ENCODE assay signal across 15 mouse cellular contexts in the genomic region with DNA sequence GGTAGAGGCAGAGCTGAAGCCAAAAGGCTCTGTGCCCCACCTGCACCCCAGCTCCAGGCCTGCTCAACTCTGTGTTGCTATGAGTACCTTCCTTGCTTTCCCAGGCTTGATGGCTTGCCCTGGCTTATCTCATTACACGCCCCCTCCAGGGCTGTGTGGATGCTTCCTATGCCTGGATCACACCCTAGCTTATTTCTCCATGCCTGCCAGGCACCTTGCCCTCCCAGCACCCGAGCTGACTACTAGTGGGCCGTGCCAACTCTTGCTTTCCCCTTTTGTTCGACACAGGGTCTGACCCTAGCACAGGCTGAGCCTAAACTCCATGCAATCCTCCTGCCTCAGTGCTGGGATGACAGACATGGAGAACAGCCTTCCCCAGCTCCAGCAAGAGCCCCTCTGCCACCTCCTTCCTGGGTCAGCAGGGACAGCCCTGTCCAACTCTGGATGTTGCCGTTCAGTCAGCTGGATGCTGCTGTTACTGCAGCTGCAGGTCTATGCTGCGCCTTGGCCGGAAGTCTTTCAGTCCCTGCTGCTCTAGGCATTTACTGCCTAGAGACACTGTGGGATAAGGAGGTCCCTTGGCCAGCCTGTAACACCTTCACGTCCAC. TPM values are rescaled to one million over a fixed set of nuclear protein-coding genes. Genes with fewer than 3 reads are reported as not detected.
A peak's percentile ranks its signal among the peaks of the same experiment; 100 is the strongest.
DNase-seq lines count a peak whose midpoint lies in the region; ATAC-seq and TF ChIP-seq lines count a peak whose summit lies in the region.
"Had no signal": no experiment of that assay in that cellular context is flagged by ENCODE, and none has a peak within 500 bp of the region (broad histone marks: within the 10 kb centered on the region; RNA-seq: fewer than 3 reads in every experiment).

No protein-coding gene starts in this region.

- H3K4me3 ChIP-seq in cerebellum, adult 2 months (replicated peaks; ENCODE audit: insufficient read depth, low read depth, low read length) = peak overlapping the region; percentile 58
- H3K4me3 ChIP-seq in E14TG2a.4 (replicated peaks; ENCODE audit: low read length) = peak overlapping the region; percentile 69; the same call in 1 of the 2 replicates
- H3K4me3 ChIP-seq in forebrain, embryonic 14.5 days (ENCODE audit: low read depth, low read length) = no peak overlapping the region
- H3K4me3 ChIP-seq in midbrain, embryonic 11.5 days (ENCODE audit: low read depth, low read length) = no peak overlapping the region
- no peak overlapping the region for H3K4me3 ChIP-seq in kidney, embryonic 16.5 days (ENCODE audit: low read length)
- H3K4me3 ChIP-seq: limb, embryonic 13.5 days; lung, embryonic 15.5 days; myocyte had no signal

- H3K36me3 ChIP-seq in E14TG2a.4 (ENCODE audit: insufficient read depth, low read length) = peaks cover 25% of the 10 kb centered on the region
- H3K36me3 ChIP-seq in forebrain, embryonic 14.5 days (ENCODE audit: control insufficient read depth, insufficient read depth, low read length) = peaks cover 32% of the 10 kb centered on the region
- peaks cover 12% of the 10 kb centered on the region for H3K36me3 ChIP-seq in midbrain, embryonic 11.5 days (ENCODE audit: control insufficient read depth, insufficient read depth, low read length)
- H3K36me3 ChIP-seq in kidney, embryonic 16.5 days (ENCODE audit: insufficient read depth, low read length) = peaks cover 15% of the 10 kb centered on the region

- no peaks in the 10 kb centered on the region for H3K27me3 ChIP-seq in cerebellum, adult 2 months (ENCODE audit: control insufficient read depth, insufficient read depth, low read length)
- H3K27me3 ChIP-seq in E14TG2a.4 (ENCODE audit: insufficient read depth, low read length) = peaks cover 55% of the 10 kb centered on the region
- H3K27me3 ChIP-seq in forebrain, embryonic 14.5 days (replicated peaks; ENCODE audit: control insufficient read depth, insufficient read depth, low read length) = no peaks in the 10 kb centered on the region
- H3K27me3 ChIP-seq in midbrain, embryonic 11.5 days (ENCODE audit: control insufficient read depth, insufficient read depth, low read length) = 0 out of 2 replicates have a peak, but pooled peaks cover 2% of the 10 kb centered on the region
- H3K27me3 ChIP-seq in kidney, embryonic 16.5 days (ENCODE audit: insufficient read depth, low read length) = peaks cover 50% of the 10 kb centered on the region

- H3K4me1 ChIP-seq in cerebellum, adult 2 months (ENCODE audit: control insufficient read depth, insufficient read depth, low read length) = peaks cover 45% of the 10 kb centered on the region
- H3K4me1 ChIP-seq in E14TG2a.4 (replicated peaks; ENCODE audit: low read depth, low read length) = peaks cover 78% of the 10 kb centered on the region
- H3K4me1 ChIP-seq in forebrain, embryonic 14.5 days (ENCODE audit: control insufficient read depth, insufficient read depth, low read length) = peaks cover 43% of the 10 kb centered on the region
- peaks cover 72% of the 10 kb centered on the region for H3K4me1 ChIP-seq in midbrain, embryonic 11.5 days (ENCODE audit: control insufficient read depth, insufficient read depth, low read length)
- peaks cover 21% of the 10 kb centered on the region for H3K4me1 ChIP-seq in kidney, embryonic 16.5 days (ENCODE audit: insufficient read depth, low read length)

- peak overlapping the region; percentile 75 for H3K4me2 ChIP-seq in forebrain, embryonic 14.5 days (ENCODE audit: low read length)
- H3K4me2 ChIP-seq in midbrain, embryonic 11.5 days = no peak overlapping the region
- no peak overlapping the region for H3K4me2 ChIP-seq in kidney, embryonic 16.5 days (replicated peaks; ENCODE audit: low read depth, low read length)
- H3K4me2 ChIP-seq: lung, embryonic 15.5 days had no signal

- DNase-seq in cerebellum, adult 2 months = no peak
- no peak for DNase-seq in cerebellum, adult 11 months
- DNase-seq in forebrain, embryonic 14.5 days (ENCODE audit: low spot score) = no peak
- no peak for DNase-seq in midbrain, embryonic 11.5 days (ENCODE audit: low spot score, missing footprints)
- DNase-seq in yolk sac, embryonic 10.5 days (ENCODE audit: low spot score) = no peak
- DNase-seq in right cerebral cortex, postnatal 4 days = no peak
- DNase-seq: kidney, adult 8-10 months; right cerebral cortex, postnatal 14 days had no signal

- peak overlapping the region; percentile 29; the same call in 1 of the 2 replicates for H3K9ac ChIP-seq in forebrain, embryonic 14.5 days (ENCODE audit: low read length)
- peak overlapping the region; percentile 27; the same call in 1 of the 2 replicates for H3K9ac ChIP-seq in midbrain, embryonic 11.5 days (ENCODE audit: low read length)
- H3K9ac ChIP-seq in kidney, embryonic 16.5 days (replicated peaks; ENCODE audit: low read length) = no peak overlapping the region
- H3K9ac ChIP-seq: embryonic facial prominence, embryonic 12.5 days; lung, embryonic 15.5 days had no signal

- TF ChIP-seq POLR2A in cerebellum, adult 2 months (IDR thresholded peaks at IDR 0.05; ENCODE audit: borderline replicate concordance, insufficient read depth, low read length) = no peak

- ATAC-seq in forebrain, embryonic 14.5 days = no peak
- no peak for ATAC-seq in midbrain, embryonic 11.5 days (ENCODE audit: low FRiP score)
- ATAC-seq in kidney, embryonic 16.5 days (ENCODE audit: low FRiP score, low TSS enrichment) = no peak

- peak overlapping the region; percentile 87 for H3K27ac ChIP-seq in cerebellum, adult 2 months (ENCODE audit: insufficient read depth, low read length)
- peak overlapping the region; percentile 98; the same call in 1 of the 2 replicates for H3K27ac ChIP-seq in forebrain, embryonic 14.5 days (ENCODE audit: low read depth, low read length)
- H3K27ac ChIP-seq in midbrain, embryonic 11.5 days (ENCODE audit: low read depth, low read length) = peak overlapping the region; percentile 25; the same call in 1 of the 2 replicates
- no peak overlapping the region for H3K27ac ChIP-seq in kidney, embryonic 16.5 days (ENCODE audit: low read length)
- H3K27ac ChIP-seq: embryonic facial prominence, embryonic 12.5 days; limb, embryonic 13.5 days; lung, embryonic 15.5 days had no signal

- H3K9me3 ChIP-seq in E14TG2a.4 (ENCODE audit: low read length) = no peaks in the 10 kb centered on the region
- no peaks in the 10 kb centered on the region for H3K9me3 ChIP-seq in forebrain, embryonic 14.5 days (replicated peaks; ENCODE audit: control insufficient read depth, low read length)
- no peaks in the 10 kb centered on the region for H3K9me3 ChIP-seq in midbrain, embryonic 11.5 days (ENCODE audit: control insufficient read depth, low read length)
- H3K9me3 ChIP-seq in kidney, embryonic 16.5 days (ENCODE audit: low read length) = no peaks in the 10 kb centered on the region
- H3K9me3 ChIP-seq: embryonic facial prominence, embryonic 12.5 days; G1E; limb, embryonic 13.5 days; lung, embryonic 15.5 days had no signal

- TF ChIP-seq CTCF in cerebellum, adult 2 months (IDR thresholded peaks at IDR 0.05; ENCODE audit: borderline replicate concordance, insufficient read depth, low read depth, low read length) = no peak
- no peak for TF ChIP-seq CTCF in E14TG2a.4 (conservative IDR thresholded peaks at IDR 0.05; ENCODE audit: low read length)

- 18% methylated on average over 8 of the region's 8 CpGs for whole genome bisulfite sequencing in cerebellum, adult 2 months
- 70% methylated on average over 8 of the region's 8 CpGs for WGBS in forebrain, embryonic 14.5 days
- WGBS in midbrain, embryonic 11.5 days = 73% methylated on average over 8 of the region's 8 CpGs
- 73% methylated on average over 8 of the region's 8 CpGs for WGBS in kidney, embryonic 16.5 days

RNA-seq across cellular contexts. Expression of gene Apc2, which starts 1.9 kb away (rescaled TPM):
- polyA plus RNA-seq in cerebellum, adult 2 months (2012; rRNA removed) = 67.1 and 69.1 TPM in 2 replicates
- polyA plus RNA-seq in forebrain, embryonic 14.5 days (2014; fragmentation: Nextera tagmentation; extraction: Ambion mirVana) = 154 and 213 TPM in 2 replicates
- polyA plus RNA-seq in midbrain, embryonic 11.5 days (2014; fragmentation: Nextera tagmentation; extraction: Ambion mirVana) = 63.4 and 66.5 TPM in 2 replicates
- polyA plus RNA-seq in kidney, embryonic 16.5 days (2015; fragmentation: Nextera tagmentation; extraction: Ambion mirVana) = 1.6 and 1.9 TPM in 2 replicates

RNA-seq across cellular contexts. Expression of gene Rps15, which starts 5.4 kb away (rescaled TPM):
- 1,303 and 1,454 TPM in 2 replicates for polyA plus RNA-seq in cerebellum, adult 2 months (2012; rRNA removed)
- polyA plus RNA-seq in forebrain, embryonic 14.5 days (2014; fragmentation: Nextera tagmentation; extraction: Ambion mirVana) = 694 and 922 TPM in 2 replicates
- polyA plus RNA-seq in midbrain, embryonic 11.5 days (2014; fragmentation: Nextera tagmentation; extraction: Ambion mirVana) = 752 and 845 TPM in 2 replicates
- 899 and 901 TPM in 2 replicates for polyA plus RNA-seq in kidney, embryonic 16.5 days (2015; fragmentation: Nextera tagmentation; extraction: Ambion mirVana)

RNA-seq across cellular contexts. Expression of gene 2310011J03Rik, which starts 22.7 kb away (rescaled TPM):
- 49.7 and 51.1 TPM in 2 replicates for polyA plus RNA-seq in cerebellum, adult 2 months (2012; rRNA removed)
- polyA plus RNA-seq in forebrain, embryonic 14.5 days (2014; fragmentation: Nextera tagmentation; extraction: Ambion mirVana) = 39.2 and 40.8 TPM in 2 replicates
- polyA plus RNA-seq in midbrain, embryonic 11.5 days (2014; fragmentation: Nextera tagmentation; extraction: Ambion mirVana) = 36.2 and 40.8 TPM in 2 replicates
- 52.9 and 54.8 TPM in 2 replicates for polyA plus RNA-seq in kidney, embryonic 16.5 days (2015; fragmentation: Nextera tagmentation; extraction: Ambion mirVana)

RNA-seq across cellular contexts. Expression of gene Pcsk4, which starts 31.7 kb away (rescaled TPM):
- polyA plus RNA-seq in cerebellum, adult 2 months (2012; rRNA removed) = 13.7 and 14.1 TPM in 2 replicates
- 1.6 and 2.4 TPM in 2 replicates for polyA plus RNA-seq in forebrain, embryonic 14.5 days (2014; fragmentation: Nextera tagmentation; extraction: Ambion mirVana)
- 1.5 and 1.8 TPM in 2 replicates for polyA plus RNA-seq in midbrain, embryonic 11.5 days (2014; fragmentation: Nextera tagmentation; extraction: Ambion mirVana)
- 8.6 and 8.8 TPM in 2 replicates for polyA plus RNA-seq in kidney, embryonic 16.5 days (2015; fragmentation: Nextera tagmentation; extraction: Ambion mirVana)

RNA-seq across cellular contexts. Expression of gene Reep6, which starts 32.1 kb away (rescaled TPM):
- 9.0 and 10.3 TPM in 2 replicates for polyA plus RNA-seq in cerebellum, adult 2 months (2012; rRNA removed)
- 2.3 and 2.7 TPM in 2 replicates for polyA plus RNA-seq in forebrain, embryonic 14.5 days (2014; fragmentation: Nextera tagmentation; extraction: Ambion mirVana)
- 4.0 and 4.5 TPM in 2 replicates for polyA plus RNA-seq in midbrain, embryonic 11.5 days (2014; fragmentation: Nextera tagmentation; extraction: Ambion mirVana)
- 11.0 and 11.5 TPM in 2 replicates for polyA plus RNA-seq in kidney, embryonic 16.5 days (2015; fragmentation: Nextera tagmentation; extraction: Ambion mirVana)

Comparison
In these comparisons a context has a peak if more than half of its experiments do, and no peak if none do; other contexts are left out.
1. H3K4me3 ChIP-seq: peak in cerebellum, adult 2 months (single experiment) and E14TG2a.4 (single experiment); none in forebrain, embryonic 14.5 days (single experiment), midbrain, embryonic 11.5 days (single experiment) and kidney, embryonic 16.5 days (single experiment).
2. RNA of gene Apc2, which starts 1.9 kb away (polyA plus RNA-seq): 154 to 213 TPM in forebrain, embryonic 14.5 days, 67.1 to 69.1 TPM in cerebellum, adult 2 months and 63.4 to 66.5 TPM in midbrain, embryonic 11.5 days; 1.6 to 1.9 TPM in kidney, embryonic 16.5 days; every median in the first group is over 10 times any median in the second.